Mouse (Mus musculus): ENCODE measurements around the gene Brox. TPM values are rescaled to one million over a fixed set of nuclear protein-coding genes. Genes with fewer than 3 reads are reported as not detected.

The Brox gene
- polyA plus RNA-seq, 1 experiment from 2014 or later, result 44.9 TPM

DNA sequence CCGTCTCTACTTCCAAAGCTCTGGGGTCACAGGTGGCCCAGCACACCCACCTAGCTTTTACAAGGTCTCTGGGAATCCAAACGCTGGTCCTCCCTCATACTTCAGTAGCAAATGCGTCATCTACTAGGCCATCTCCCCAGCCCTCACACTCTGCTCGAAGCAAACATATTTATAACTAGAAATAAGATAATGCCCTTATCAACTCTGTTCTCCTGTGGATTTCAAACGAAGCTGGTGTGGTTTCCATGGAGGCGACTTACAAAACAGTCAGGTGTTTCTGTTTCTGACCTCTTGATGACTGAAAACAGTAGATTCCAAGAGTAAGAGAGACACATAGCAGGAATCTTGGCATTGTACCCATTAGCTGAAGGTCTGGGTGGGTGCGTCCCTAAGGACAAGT, 69.6 kb downstream of the Brox start:
- H3K9ac ChIP-seq (ENCODE audit: low read length), result no peak overlapping the region
- WGBS, result 68% methylated on average over 7 of the region's 7 CpGs
- no peak overlapping the region for H3K27ac ChIP-seq (ENCODE audit: low read length)
- H3K36me3 ChIP-seq (ENCODE audit: control insufficient read depth, insufficient read depth, low read length), result no peaks in the 10 kb centered on the region
- no peak for ATAC-seq (ENCODE audit: low read depth)
- H3K4me1 ChIP-seq (replicated peaks; ENCODE audit: control insufficient read depth, insufficient read depth, low read length), result peaks cover 6% of the 10 kb centered on the region; the same call in 1 of the 2 replicates
- H3K4me3 ChIP-seq (ENCODE audit: low read length), result no peak overlapping the region
- no peaks in the 10 kb centered on the region for H3K27me3 ChIP-seq (ENCODE audit: control insufficient read depth, insufficient read depth, low read depth, low read length)
- no peak overlapping the region for H3K4me2 ChIP-seq (ENCODE audit: low read depth, low read length)
- no peaks in the 10 kb centered on the region for H3K9me3 ChIP-seq (ENCODE audit: control insufficient read depth, low read length)

Other genes with a start within 250 kb of the Brox start
- 7.8 and 8.9 TPM in 2 replicates for gene Disp1, start 75.7 kb downstream of the Brox start, polyA plus RNA-seq (2015; fragmentation: Nextera tagmentation; extraction: Ambion mirVana)
- gene Aida, start 679 bp downstream of the Brox start, polyA plus RNA-seq (2015; fragmentation: Nextera tagmentation; extraction: Ambion mirVana), result 34.3 and 40.2 TPM in 2 replicates
- gene Mia3, start 72.3 kb upstream of the Brox start, polyA plus RNA-seq (2015; fragmentation: Nextera tagmentation; extraction: Ambion mirVana), result 86.4 and 87.9 TPM in 2 replicates
- 20.6 and 21.5 TPM in 2 replicates for gene Taf1a, start 91.7 kb upstream of the Brox start, polyA plus RNA-seq (2015; fragmentation: Nextera tagmentation; extraction: Ambion mirVana)
- gene Hhipl2, start 120.9 kb upstream of the Brox start, polyA plus RNA-seq (2015; fragmentation: Nextera tagmentation; extraction: Ambion mirVana), result 0.15 TPM in 1 of 2 replicates, not detected in the other